Mouse (Mus musculus): ENCODE measurements around the gene Sema4f. TPM values are rescaled to one million over a fixed set of nuclear protein-coding genes. Genes with fewer than 3 reads are reported as not detected.

Sema4f gene
- total RNA-seq, 2 experiments from 2014 or later: 0.12 to 0.15 TPM

DNA sequence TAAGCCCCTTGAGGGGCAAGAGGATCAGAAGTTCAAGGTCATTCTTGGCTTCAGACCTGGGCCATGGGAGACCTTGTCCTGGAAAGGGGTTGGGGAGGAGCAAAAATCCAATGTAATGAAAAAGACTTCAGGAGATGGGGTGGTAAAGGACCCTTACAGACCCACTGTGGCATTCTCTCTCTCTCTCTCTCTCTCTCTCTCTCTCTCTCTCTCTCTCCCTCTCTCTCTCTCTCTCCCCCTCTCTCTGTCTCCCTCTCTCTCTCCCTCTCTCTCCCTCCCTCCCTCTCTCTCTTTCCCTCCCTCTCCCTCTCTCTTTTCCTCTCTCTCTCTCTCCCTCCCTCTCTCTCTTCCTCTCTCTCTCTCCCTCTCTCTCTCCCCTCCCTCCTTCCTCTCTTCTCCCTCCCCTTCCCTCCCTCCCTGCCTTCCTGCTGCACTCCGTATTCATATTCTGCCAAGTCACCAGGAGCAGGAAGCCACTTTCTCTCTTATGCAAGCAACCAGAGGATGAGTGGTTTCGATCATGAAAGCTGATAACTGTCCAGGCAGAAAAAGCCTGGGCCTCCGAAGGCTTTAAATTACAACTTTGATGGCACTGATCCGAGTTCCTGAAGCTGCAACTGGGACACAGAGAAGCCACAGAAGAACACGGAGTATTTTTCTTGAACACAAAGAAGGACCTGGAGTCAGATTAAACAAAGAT is 67.8 kb downstream of the Sema4f start:
- no peak for DNase-seq

GRCm38 (mm10) chr6:82868476-82868875 is 71.1 kb downstream of the Sema4f start:
- DNase-seq: no peak

DNA sequence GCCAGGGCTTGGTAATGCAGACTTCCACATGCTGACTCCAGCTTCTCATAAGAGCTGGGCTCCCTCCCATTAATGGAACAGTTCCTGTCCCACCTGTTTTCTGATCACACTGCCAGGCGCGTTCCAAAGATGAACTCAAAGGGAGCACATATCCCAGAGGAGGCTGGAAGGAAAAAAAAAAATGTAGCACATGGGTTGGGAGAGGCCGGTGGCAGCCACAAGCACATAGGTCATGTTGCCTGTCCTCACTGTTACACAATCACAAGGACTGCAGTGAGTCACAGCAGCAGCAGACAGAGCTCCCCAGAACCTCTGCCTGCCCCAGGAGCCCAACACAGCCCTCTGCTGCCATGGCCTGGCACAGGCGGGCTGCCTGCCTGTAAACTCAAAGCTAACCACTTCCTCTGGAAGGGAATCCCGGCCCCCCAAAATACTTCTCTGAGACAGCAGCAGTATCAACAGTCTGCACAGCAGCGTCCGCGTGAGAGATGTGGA is 76.1 kb downstream of the Sema4f start:
- DNase-seq: peak; percentile 61 to 85

- peak; percentile 47 to 67 for DNase-seq
These were observed 77.1 kb downstream of the Sema4f start for GRCm38 (mm10) chr6:82862475-82862874.

- DNase-seq: peak in 1 of 2 experiments; percentile 29
These were observed 77.5 kb downstream of the Sema4f start for GRCm38 (mm10) chr6:82862042-82862441.

Other genes starting within 250 kb of the Sema4f start
- 10 to 100 TPM; 20.2 to 20.3 TPM for gene Pole4, start 234.4 kb downstream of the Sema4f start, total RNA-seq (2021)
- 100 to 1,000 TPM; 338 to 357 TPM for gene Hk2, start 165.3 kb downstream of the Sema4f start, total RNA-seq (2021)
- under 1 TPM in 1 of 2 experiments, not detected in 1; 0.36 TPM for gene M1ap, start 7.1 kb upstream of the Sema4f start, total RNA-seq (2021)
- gene Dok1, start 93.7 kb upstream of the Sema4f start, total RNA-seq (2021): 1 to 10 TPM; 2.7 to 4.7 TPM
- 1 to 10 TPM; 1.7 to 2.3 TPM for gene Loxl3, start 94.4 kb upstream of the Sema4f start, total RNA-seq (2021)
- 10 to 100 TPM; 76.3 to 77.2 TPM for gene Aup1, start 114.8 kb upstream of the Sema4f start, total RNA-seq (2021)
- 10 to 100 TPM; 31.2 to 32.7 TPM for gene Htra2, start 115.5 kb upstream of the Sema4f start, total RNA-seq (2021)
- gene Dqx1, start 118.1 kb upstream of the Sema4f start, total RNA-seq (2021): under 1 TPM; 0.20 to 0.87 TPM
- not detected for gene Tlx2, start 130.5 kb upstream of the Sema4f start, total RNA-seq (2021)
- 1 to 10 TPM; 7.4 to 9.6 TPM for gene Pcgf1, start 138.1 kb upstream of the Sema4f start, total RNA-seq (2021)
- 1 to 10 TPM; 1.3 to 1.5 TPM for gene Lbx2, start 146.6 kb upstream of the Sema4f start, total RNA-seq (2021)
- gene Ccdc142, start 161.8 kb upstream of the Sema4f start, total RNA-seq (2021): 1 to 10 TPM; 1.3 to 1.5 TPM
- gene Gm42688, start 161.8 kb upstream of the Sema4f start, total RNA-seq (2021): 1 to 10 TPM in 1 of 2 experiments, under 1 TPM in 1; 0.89 to 1.2 TPM
- gene Mrpl53, start 169.3 kb upstream of the Sema4f start, total RNA-seq (2021): 100 to 1,000 TPM; 124 to 135 TPM
- gene Mogs, start 175.7 kb upstream of the Sema4f start, total RNA-seq (2021): 10 to 100 TPM in 1 of 2 experiments, 1 to 10 TPM in 1; 9.3 to 10.3 TPM
- 10 to 100 TPM; 68.8 to 74.6 TPM for gene Wbp1, start 181.8 kb upstream of the Sema4f start, total RNA-seq (2021)
- gene Ino80b, start 185.7 kb upstream of the Sema4f start, total RNA-seq (2021): 10 to 100 TPM; 11.9 to 15.7 TPM
- gene Rtkn, start 195.7 kb upstream of the Sema4f start, total RNA-seq (2021): 1 to 10 TPM; 3.5 to 5.9 TPM
- gene Wdr54, start 216.6 kb upstream of the Sema4f start, total RNA-seq (2021): 1 to 10 TPM; 1.6 to 1.8 TPM
- under 1 TPM; 0.12 to 0.18 TPM for gene 1700003E16Rik, start 216.6 kb upstream of the Sema4f start, total RNA-seq (2021)
- gene Dctn1, start 226.2 kb upstream of the Sema4f start, total RNA-seq (2021): 100 to 1,000 TPM; 130 to 133 TPM

All from heart, adult 18-20 months (tissue).